Mouse (Mus musculus): ENCODE measurements around the gene Def8.
A peak's percentile ranks its signal among the peaks of the same experiment; 100 is the strongest.

DNA sequence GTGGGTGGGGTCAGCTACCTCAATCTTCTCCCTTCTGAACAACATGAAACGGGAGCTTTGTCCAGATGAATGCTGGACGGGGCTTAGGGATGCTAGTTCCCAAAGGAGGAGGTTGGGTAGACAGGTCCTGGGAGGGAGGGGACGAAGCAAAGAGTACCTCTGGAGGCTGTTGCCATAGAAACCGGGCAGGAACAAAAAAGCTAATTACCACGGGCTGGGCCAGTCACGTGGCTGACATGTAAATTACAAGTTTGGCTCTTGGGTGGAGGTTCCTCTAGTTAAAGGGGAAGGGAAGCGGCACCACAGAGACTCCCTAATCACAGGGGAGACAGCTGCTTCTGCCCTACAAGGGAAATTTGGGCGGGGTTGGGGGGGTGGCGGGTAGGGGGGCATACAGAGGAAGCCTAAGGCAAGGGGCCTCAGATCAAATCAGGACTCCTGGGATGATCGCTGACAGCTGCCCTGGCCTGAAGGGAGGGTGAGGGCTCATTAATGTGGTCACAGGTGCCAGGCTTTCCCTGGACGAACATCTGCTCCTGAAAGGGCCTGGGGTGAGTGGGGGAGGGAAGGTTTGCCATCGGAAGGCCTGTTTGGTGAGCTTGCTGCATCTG is 10.7 kb upstream of the Def8 start:
- TF ChIP-seq CTCF (IDR thresholded peaks at IDR 0.05; ENCODE audit: low read depth, low read length) (no peak), EP300 (IDR thresholded peaks at IDR 0.05; ENCODE audit: insufficient read depth, low read depth, low read length) (0 out of 2 replicates have a peak, but pooled peaks have one; percentile 58), POLR2A (IDR thresholded peaks at IDR 0.05; ENCODE audit: insufficient read depth, low read length) (no peak)

Data from ES-Bruce4 (cell line).